Mouse (Mus musculus): Measurements from ENCODE around the gene Vpreb3.

The Vpreb3 gene

DNA sequence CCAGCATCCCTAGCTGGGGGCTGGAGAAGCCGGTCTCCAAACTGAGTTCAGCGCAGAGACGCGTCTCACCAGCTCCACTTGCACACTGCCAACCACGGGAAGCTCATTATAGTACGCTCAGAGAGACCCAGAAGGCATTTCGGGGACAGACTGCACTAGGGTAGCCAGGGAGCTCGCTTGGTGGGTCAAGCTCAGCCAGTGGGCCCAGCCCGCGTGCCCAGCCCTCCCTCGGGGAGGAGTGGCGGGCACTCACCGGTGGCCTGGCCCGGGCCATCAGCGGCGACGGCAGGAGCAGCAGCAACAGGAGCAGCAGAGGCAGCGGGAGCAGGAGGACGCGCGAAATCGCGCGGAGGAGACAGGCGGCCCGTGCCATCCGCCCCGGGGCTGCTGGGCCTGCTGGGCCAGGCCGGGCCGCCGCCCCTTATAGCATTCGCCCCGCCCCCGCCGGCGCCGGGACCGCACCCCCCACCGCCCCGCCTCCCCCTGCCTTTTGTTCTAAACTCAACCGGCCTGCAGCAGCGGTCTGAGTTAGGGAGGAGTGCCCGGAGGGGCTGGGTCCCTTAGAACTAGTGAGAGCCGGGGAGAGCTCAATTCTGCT is 10.7 kb upstream of the Vpreb3 start:
- DNase-seq (ENCODE audit: low read depth, low spot score) = peak; percentile 45

GRCm38 (mm10) chr10:75932891-75933290 is 10.0 kb upstream of the Vpreb3 start, which contains the start of gene Chchd10:
TSS of gene Chchd10 (plus strand) at chr10:75933130.
- no peak for DNase-seq (ENCODE audit: low read depth, low spot score)

DNA sequence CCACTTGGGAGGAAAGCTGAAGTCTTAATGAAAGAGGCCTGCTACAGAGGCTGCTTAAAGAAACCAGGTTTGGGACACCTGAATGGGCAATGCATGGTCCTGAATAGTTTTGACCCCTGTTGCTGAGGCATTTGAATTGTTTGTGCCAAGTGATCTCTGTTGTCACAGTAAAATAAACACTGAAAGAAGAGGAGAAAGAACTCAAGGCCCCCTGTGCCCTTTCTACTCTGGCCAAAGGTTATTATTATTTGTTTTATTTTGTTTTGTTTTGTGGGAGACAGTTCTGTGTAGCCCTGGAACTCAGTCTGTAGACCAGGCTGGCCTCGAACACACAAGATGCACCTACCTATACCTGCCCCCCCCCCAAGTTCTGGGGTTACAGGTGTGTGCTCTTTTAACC is 7.9 kb upstream of the Vpreb3 start:
- no peak for DNase-seq (ENCODE audit: low read depth, low spot score)

- DNase-seq (ENCODE audit: low read depth, low spot score) = peak; percentile 96
Measured at GRCm38 (mm10) chr10:75935680-75936541, 6.9 kb upstream of the Vpreb3 start, which contains the start of gene Mmp11. TSS of gene Mmp11 (minus strand) at chr10:75936496.

DNA sequence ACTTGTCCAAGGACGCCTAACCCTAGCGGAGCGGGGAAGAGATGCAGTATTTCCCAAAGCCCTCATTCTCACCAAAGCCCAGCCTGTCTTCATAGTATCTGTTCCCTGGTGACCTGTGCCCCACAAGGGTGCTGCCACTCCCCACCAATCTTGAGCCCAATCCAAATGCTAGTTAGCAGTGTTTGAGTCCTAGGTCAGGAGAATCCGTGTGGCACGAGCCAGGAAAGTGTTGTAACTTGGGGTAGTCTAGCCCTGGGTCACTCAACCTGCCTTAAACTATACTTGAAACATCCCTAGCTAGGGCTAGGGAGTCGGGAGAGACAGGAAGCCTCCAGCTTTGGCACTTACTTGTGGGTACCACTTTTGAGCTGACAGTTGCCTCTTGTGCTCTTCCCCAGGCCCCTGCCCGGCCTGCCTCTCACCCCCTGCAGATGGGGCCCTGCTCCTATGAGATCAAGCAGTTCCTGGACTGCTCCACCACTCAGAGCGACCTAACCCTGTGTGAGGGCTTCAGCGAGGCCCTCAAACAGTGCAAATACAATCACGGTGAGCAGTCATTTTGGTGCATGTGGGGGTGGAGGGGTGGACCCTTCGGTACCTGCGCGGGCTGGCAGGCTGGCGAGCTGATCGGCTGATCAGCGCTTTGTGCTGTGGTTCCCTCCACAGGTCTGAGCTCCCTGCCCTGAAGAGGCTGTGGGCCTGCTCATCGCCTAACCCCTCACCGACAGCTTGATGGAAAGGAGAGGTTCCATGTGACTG is 5.8 kb upstream of the Vpreb3 start:
- DNase-seq (ENCODE audit: low read depth, low spot score) = peak; percentile 20

GRCm38 (mm10) chr10:75937851-75938643 is 4.8 kb upstream of the Vpreb3 start:
- peak; percentile 58 for DNase-seq (ENCODE audit: low read depth, low spot score)

DNA sequence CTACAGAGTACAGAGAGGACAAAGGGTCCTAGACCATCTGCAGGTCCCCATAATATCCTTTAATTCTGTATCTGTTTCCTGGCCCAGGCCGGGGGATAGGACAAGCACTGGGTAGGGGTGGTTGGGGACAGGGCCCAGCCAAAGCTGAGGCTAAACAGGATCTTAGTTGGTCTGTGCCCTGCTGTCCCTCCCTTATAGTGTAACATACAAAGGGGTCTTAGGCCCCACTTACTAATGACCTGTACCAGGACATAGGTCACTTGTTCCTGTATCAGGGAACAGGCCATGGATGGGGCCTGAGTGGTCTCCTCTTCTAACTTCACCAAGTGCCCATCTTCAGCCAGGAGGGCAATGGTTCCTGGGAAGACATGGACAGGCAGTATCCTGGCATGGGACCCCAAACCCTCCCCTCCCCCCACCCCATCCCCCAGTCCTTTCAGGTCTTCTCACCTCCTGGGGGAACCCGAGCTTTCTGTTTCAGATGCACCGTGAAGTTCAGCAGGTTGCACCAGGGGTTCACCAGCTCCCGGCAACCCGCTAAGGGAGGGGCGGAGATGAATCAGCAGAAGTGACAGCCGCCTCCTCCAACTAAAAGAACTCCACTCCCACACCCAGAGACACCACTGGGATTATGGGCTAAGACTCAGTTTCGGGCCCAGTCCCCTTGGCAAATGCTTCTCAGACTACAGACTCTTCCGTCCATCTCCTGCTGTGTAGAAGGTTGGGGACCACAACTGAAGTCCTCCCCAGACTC is 3.2 kb upstream of the Vpreb3 start:
- peak; percentile 76 for DNase-seq (ENCODE audit: low read depth, low spot score)

DNA sequence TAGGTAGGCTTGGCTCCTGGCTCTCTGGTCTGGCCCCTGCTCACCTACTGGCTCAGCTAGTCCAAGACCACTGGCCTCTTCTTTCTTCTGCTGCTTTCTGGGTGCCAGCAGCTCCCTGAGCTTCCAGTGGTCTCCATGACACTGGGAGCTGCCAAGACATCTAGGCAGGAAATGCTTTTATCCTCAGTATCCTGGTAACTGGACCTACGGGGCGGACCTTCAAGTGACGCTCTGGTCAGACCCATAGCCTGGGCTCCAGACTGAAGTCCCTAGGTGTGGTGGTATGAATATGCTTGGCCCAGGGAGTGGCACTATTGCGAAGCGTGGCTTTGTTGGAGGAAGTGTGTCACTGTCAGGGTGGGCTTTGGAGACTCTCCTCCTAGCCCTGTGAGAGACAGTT is 2.3 kb upstream of the Vpreb3 start, which contains the start of gene Gm867:
TSS of gene Gm867 (minus strand) at position 153 of the 400 bp plus-strand sequence.
- no peak for DNase-seq (ENCODE audit: low read depth, low spot score)

GRCm38 (mm10) chr10:75941042-75941824 is 1.6 kb upstream of the Vpreb3 start:
- no peak for DNase-seq (ENCODE audit: low read depth, low spot score)

DNA sequence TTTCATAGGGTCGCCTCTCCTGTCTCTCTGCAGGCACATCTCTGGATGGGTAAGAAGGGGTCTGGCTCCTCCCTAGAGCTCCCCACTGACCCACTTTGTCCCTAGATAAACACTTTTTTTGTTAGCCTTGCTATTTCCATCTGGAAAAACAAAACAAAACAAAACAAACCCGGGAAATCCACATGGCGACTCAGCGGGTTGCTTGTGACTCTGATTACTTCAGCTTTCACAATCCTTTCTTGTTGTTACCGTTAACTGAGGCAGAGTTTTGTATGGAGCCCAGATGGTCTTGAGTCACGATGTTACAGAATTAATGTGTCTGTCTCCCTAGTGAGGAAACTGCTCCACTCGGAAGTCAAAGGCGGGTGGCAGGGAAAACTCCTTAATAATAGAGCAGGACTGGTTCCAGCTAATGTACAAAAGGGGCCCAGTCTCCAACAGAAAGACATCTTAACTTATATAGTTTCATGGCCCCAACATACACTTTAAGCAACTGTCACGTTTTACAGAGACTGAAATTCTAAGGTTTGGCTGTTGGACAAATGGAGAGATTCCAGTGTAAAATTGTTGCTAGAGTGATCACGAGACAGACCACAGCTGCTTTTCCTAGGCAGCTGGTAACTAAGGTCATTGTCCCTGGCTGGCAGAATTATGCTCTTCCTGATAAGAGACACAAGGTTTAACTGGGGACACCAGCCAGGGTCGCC is 1.4 kb downstream of the Vpreb3 start:
- peak; percentile 78 for DNase-seq (ENCODE audit: low read depth, low spot score)

DNA sequence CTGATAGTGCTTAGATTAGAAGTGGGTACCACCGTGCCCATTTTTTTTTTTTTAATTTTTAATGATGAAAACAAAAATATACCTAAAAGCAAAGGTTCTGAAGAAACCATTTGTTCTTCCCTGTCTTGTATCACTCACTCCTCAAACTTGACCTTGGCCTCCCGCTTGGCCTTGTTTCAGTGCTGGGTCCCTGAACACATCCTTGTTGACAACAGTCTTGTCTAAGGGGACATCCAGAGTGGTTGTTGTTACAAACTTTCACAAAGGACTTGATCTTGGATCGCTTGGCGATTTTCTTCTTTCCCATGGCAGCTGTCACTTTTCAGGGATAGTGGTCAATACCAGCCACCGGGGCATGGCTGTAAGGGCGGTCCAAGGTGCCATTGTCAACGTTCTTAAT is 2.4 kb downstream of the Vpreb3 start:
- no peak for DNase-seq (ENCODE audit: low read depth, low spot score)

GRCm38 (mm10) chr10:75945896-75946295 is 3.0 kb downstream of the Vpreb3 start:
- no peak for DNase-seq (ENCODE audit: low read depth, low spot score)

DNA sequence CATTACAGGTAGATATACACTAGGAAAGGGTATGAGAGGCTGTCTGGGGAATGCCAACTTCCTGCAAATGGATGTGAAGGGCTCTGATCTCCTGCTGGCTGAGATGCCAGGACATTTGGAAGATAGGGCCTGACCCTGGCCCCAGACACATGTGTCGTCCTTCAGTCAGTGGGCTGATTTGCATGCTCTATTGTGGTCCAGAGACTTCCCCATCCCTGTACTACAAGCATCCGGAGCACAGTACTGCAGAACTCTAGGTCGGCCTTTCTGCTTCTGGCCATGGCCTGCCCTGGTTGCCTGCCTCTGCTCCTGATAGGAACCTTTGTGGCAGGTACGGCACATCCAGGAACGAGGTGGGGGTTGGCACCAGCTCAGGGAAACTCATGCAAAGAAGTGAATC is 5.2 kb downstream of the Vpreb3 start:
- no peak for DNase-seq (ENCODE audit: low read depth, low spot score)

- DNase-seq (ENCODE audit: low read depth, low spot score) = no peak
Measured at GRCm38 (mm10) chr10:75949053-75950045, 6.5 kb downstream of the Vpreb3 start.

DNA sequence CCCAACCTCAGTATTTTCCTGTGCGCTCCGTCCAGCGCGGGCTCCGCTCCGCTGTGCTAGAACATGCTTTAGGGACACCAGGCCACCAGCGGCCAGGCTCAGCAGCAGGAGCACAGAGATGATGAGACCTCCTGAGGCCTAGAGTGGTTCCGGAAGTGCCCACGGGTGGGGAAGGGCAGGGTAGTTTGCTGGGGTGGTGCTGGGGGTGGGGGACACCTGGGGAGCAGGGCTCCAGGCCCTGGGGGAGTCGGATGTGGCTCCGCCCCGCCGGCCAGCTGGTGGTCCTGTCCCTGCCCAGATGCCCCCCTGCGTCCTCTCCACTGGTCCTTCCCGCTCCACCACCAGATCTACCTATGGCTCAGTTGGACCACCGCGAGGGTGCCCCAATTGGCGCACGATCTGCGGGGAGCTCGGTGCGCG is 7.9 kb downstream of the Vpreb3 start:
- peak; percentile 46 for DNase-seq (ENCODE audit: low read depth, low spot score)

- peak; percentile 67 for DNase-seq (ENCODE audit: low read depth, low spot score)
Measured at GRCm38 (mm10) chr10:75951424-75952050, 8.7 kb downstream of the Vpreb3 start.

DNA sequence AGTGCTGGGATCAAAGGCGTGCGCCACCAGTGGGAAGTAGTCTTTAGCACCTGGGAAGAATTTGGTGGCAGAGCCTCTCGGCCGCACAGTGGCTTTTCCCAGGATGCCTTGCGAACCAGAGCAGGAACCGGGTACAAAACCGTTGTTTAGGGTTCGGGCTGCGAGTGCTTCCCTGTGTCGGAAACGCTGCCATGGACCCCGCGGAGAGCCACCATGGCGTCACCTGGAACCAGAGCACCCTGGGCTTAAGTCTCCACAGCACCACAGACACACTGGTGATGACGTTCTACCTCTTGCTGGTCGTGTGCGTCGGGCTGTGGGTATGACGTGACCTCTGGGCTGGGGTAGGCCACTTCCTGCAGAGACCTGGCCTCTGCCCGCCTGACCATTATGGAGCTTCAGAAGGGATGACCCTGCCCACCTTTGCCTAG is 11.5 kb downstream of the Vpreb3 start, which contains the start of gene Gm5134:
TSS of gene Gm5134 (plus strand) at position 134 of the 431 bp plus-strand sequence.
- DNase-seq (ENCODE audit: low read depth, low spot score) = no peak
